Mouse (Mus musculus): ENCODE results near the gene Hoxd12.
A peak's percentile ranks its signal among the peaks of the same experiment; 100 is the strongest.

Hoxd12 gene

DNA sequence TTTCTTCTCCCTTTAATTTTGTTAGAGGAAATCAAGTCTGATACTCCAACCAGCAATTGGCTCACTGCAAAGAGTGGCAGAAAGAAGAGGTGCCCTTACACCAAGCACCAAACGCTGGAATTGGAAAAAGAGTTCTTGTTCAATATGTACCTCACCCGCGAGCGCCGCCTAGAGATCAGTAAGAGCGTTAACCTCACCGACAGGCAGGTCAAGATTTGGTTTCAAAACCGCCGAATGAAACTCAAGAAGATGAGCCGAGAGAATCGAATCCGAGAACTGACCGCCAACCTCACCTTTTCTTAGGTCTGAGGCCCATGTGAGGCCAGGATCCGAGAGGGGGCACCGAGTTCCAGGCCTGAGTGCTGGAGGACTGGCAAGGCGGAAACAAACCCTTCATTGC, 19.3 kb downstream of the Hoxd12 start:
- H3K9me3 ChIP-seq (ENCODE audit: low read length), result no peaks in the 10 kb centered on the region
- H3K4me3 ChIP-seq (replicated peaks; ENCODE audit: low read length), result no peak overlapping the region
- peaks cover 49% of the 10 kb centered on the region for H3K4me1 ChIP-seq (replicated peaks; ENCODE audit: low read depth, low read length)
- H3K27me3 ChIP-seq (ENCODE audit: insufficient read depth, low read length), result peaks cover 96% of the 10 kb centered on the region
- no peaks in the 10 kb centered on the region for H3K36me3 ChIP-seq (ENCODE audit: insufficient read depth, low read length)
- TF ChIP-seq CTCF (conservative IDR thresholded peaks at IDR 0.05; ENCODE audit: low read length) (peak; percentile 85), POU5F1 (IDR thresholded peaks at IDR 0.05; ENCODE audit: borderline replicate concordance, low read length) (no peak)

DNA sequence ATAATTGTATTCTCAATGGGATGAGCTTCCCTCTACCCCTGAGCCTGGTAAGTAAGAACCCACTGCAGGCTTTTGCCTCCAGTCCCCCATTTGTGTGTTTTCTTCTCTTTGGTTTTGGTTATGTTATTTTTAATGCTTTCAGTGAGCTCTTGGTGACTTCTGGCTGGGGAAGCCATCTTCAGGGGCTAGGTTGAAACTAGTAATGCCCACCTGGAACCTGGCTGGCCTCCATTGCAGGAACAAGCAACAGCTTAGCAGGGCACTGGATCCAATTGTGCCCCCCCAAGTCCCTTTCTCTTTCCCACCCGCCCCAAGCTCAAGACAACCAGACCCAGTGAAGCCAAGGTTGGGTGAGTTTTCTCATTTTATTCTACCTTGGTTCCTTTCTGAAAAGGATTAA, 20.6 kb downstream of the Hoxd12 start:
- H3K4me1 ChIP-seq (replicated peaks; ENCODE audit: low read depth, low read length), result peaks cover 50% of the 10 kb centered on the region
- H3K4me3 ChIP-seq (replicated peaks; ENCODE audit: low read length), result no peak overlapping the region
- H3K36me3 ChIP-seq (ENCODE audit: insufficient read depth, low read length), result no peaks in the 10 kb centered on the region
- TF ChIP-seq CTCF (conservative IDR thresholded peaks at IDR 0.05; ENCODE audit: low read length) (no peak), NANOG (IDR thresholded peaks at IDR 0.05; ENCODE audit: borderline replicate concordance, low read length) (no peak), POU5F1 (IDR thresholded peaks at IDR 0.05; ENCODE audit: borderline replicate concordance, low read length) (no peak)
- peaks cover 97% of the 10 kb centered on the region for H3K27me3 ChIP-seq (ENCODE audit: insufficient read depth, low read length)
- no peaks in the 10 kb centered on the region for H3K9me3 ChIP-seq (ENCODE audit: low read length)

DNA sequence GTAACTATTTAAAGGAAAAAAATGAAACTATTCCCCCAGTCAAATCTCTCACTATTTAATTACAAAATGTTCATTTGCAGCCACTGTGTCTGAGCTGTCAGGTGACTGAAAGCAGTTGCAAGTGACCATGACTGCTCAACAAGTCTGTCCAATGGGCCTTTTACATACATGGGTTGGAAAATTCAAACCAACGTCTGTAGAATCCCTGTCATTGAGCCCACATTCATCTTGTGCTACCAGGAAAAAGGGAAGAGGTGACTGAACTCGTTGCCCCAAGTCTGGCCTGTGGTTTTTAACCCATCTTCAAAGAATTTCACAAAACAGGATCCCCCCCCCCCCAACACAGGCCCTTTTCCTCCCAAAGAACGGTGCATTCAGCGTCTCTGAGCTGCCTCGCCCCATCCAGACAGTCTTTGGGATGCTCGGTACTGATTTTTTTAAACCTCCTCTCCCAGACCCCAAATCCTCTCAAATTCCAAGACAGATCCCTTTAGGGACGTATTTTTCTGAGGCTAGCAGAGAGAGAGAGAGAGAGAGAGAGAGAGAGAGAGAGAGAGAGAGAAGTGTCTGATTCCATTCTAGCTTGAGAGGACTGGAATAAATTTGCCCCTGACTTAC, 21.1 kb downstream of the Hoxd12 start:
- no peak for TF ChIP-seq POU5F1 (IDR thresholded peaks at IDR 0.05; ENCODE audit: borderline replicate concordance, low read length)
- TF ChIP-seq CTCF (conservative IDR thresholded peaks at IDR 0.05; ENCODE audit: low read length), result no peak
- no peak overlapping the region for H3K4me3 ChIP-seq (replicated peaks; ENCODE audit: low read length)
- peaks cover 53% of the 10 kb centered on the region for H3K4me1 ChIP-seq (replicated peaks; ENCODE audit: low read depth, low read length)
- H3K36me3 ChIP-seq (ENCODE audit: insufficient read depth, low read length), result no peaks in the 10 kb centered on the region
- H3K9me3 ChIP-seq (ENCODE audit: low read length), result no peaks in the 10 kb centered on the region
- peaks cover 100% of the 10 kb centered on the region for H3K27me3 ChIP-seq (ENCODE audit: insufficient read depth, low read length)

GRCm38 (mm10) chr2:74696442-74697335, 21.9 kb downstream of the Hoxd12 start:
- Histone ChIP-seq H3K4me3 (replicated peaks; ENCODE audit: low read length) (no peak overlapping the region), H3K36me3 (ENCODE audit: insufficient read depth, low read length) (no peaks in the 10 kb centered on the region), H3K27me3 (ENCODE audit: insufficient read depth, low read length) (peaks cover 100% of the 10 kb centered on the region), H3K4me1 (replicated peaks; ENCODE audit: low read depth, low read length) (peaks cover 48% of the 10 kb centered on the region), H3K9me3 (ENCODE audit: low read length) (no peaks in the 10 kb centered on the region)
- TF ChIP-seq NANOG (IDR thresholded peaks at IDR 0.05; ENCODE audit: borderline replicate concordance, low read length) (no peak), CTCF (conservative IDR thresholded peaks at IDR 0.05; ENCODE audit: low read length) (no peak), POU5F1 (IDR thresholded peaks at IDR 0.05; ENCODE audit: borderline replicate concordance, low read length) (no peak)

- H3K27me3 ChIP-seq (ENCODE audit: insufficient read depth, low read length), result peaks cover 97% of the 10 kb centered on the region
- peaks cover 38% of the 10 kb centered on the region for H3K4me1 ChIP-seq (replicated peaks; ENCODE audit: low read depth, low read length)
- no peaks in the 10 kb centered on the region for H3K36me3 ChIP-seq (ENCODE audit: insufficient read depth, low read length)
- H3K4me3 ChIP-seq (replicated peaks; ENCODE audit: low read length), result peak within 1 kb of the TSS; percentile 64
- no peak for TF ChIP-seq CTCF (conservative IDR thresholded peaks at IDR 0.05; ENCODE audit: low read length)
- TF ChIP-seq POU5F1 (IDR thresholded peaks at IDR 0.05; ENCODE audit: borderline replicate concordance, low read length), result no peak
- TF ChIP-seq NANOG (IDR thresholded peaks at IDR 0.05; ENCODE audit: borderline replicate concordance, low read length), result no peak
- H3K9me3 ChIP-seq (ENCODE audit: low read length), result no peaks in the 10 kb centered on the region
Measured at GRCm38 (mm10) chr2:74697567-74698121, 22.8 kb downstream of the Hoxd12 start, which contains the start of gene Hoxd9. Gene Hoxd9, plus strand, starts transcription at chr2:74697727.

- Histone ChIP-seq H3K36me3 (ENCODE audit: insufficient read depth, low read length) (no peaks in the 10 kb centered on the region), H3K4me1 (replicated peaks; ENCODE audit: low read depth, low read length) (peaks cover 31% of the 10 kb centered on the region), H3K9me3 (ENCODE audit: low read length) (no peaks in the 10 kb centered on the region), H3K27me3 (ENCODE audit: insufficient read depth, low read length) (peaks cover 97% of the 10 kb centered on the region), H3K4me3 (replicated peaks; ENCODE audit: low read length) (peak overlapping the region; percentile 64)
- TF ChIP-seq CTCF (conservative IDR thresholded peaks at IDR 0.05; ENCODE audit: low read length), result no peak
- no peak for TF ChIP-seq POU5F1 (IDR thresholded peaks at IDR 0.05; ENCODE audit: borderline replicate concordance, low read length)
- TF ChIP-seq NANOG (IDR thresholded peaks at IDR 0.05; ENCODE audit: borderline replicate concordance, low read length), result no peak
Measured at GRCm38 (mm10) chr2:74698201-74699052, 23.6 kb downstream of the Hoxd12 start.

GRCm38 (mm10) chr2:74699053-74699430, 24.2 kb downstream of the Hoxd12 start:
- H3K36me3 ChIP-seq (ENCODE audit: insufficient read depth, low read length), result no peaks in the 10 kb centered on the region
- TF ChIP-seq POU5F1 (IDR thresholded peaks at IDR 0.05; ENCODE audit: borderline replicate concordance, low read length) (no peak), NANOG (IDR thresholded peaks at IDR 0.05; ENCODE audit: borderline replicate concordance, low read length) (no peak), CTCF (conservative IDR thresholded peaks at IDR 0.05; ENCODE audit: low read length) (no peak)
- peaks cover 97% of the 10 kb centered on the region for H3K27me3 ChIP-seq (ENCODE audit: insufficient read depth, low read length)
- peak overlapping the region; percentile 64; the same call in 1 of the 2 replicates for H3K4me3 ChIP-seq (replicated peaks; ENCODE audit: low read length)
- H3K9me3 ChIP-seq (ENCODE audit: low read length), result no peaks in the 10 kb centered on the region
- H3K4me1 ChIP-seq (replicated peaks; ENCODE audit: low read depth, low read length), result peaks cover 34% of the 10 kb centered on the region

All from E14TG2a.4 (cell line).